Mouse (Mus musculus) common myeloid progenitor, adult 5-6 weeks (primary cell): ENCODE results near the gene Socs4. TPM values are rescaled to one million over a fixed set of nuclear protein-coding genes. Genes with fewer than 3 reads are reported as not detected.

Experiments
- ATAC-seq: replicated peaks from 2 replicates; pipeline ENCODE4 v1.8.0; 2016; ENCODE audit warnings: low read depth, mild to moderate bottlenecking, moderate TSS enrichment, inconsistent platforms; ENCODE audit not compliant: poor library complexity, severe bottlenecking
- total RNA-seq: library from RNA; stranded (forward); fragments of 200-1000, 187-1606 nt; gene quantifications from 2 replicates; pipeline ENCODE4 v1.2.3, GENCODE M21; 2017

Gene Socs4
- total RNA-seq, 1 experiment from 2014 or later, result 26.3 TPM

DNA sequence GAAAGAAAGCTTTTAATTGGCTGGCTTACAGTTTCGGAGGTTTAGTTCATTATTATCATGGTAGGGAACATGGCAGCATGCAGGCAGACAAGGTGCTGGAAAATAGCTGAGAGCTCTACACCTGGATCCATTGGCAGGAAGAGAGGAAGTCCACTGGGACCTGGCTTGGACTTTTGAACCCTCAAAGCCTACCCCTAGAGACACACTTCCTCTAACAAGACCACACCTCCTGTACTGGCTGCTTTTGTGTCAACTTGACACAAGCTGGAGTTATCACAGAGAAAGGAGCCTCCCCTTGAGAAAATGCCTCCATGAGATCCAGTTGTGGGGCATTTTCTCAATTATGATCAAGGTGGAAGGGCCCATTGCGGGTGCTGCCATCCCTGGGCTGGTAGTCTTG, 8.5 kb downstream of the Socs4 start:
- no peak for ATAC-seq

DNA sequence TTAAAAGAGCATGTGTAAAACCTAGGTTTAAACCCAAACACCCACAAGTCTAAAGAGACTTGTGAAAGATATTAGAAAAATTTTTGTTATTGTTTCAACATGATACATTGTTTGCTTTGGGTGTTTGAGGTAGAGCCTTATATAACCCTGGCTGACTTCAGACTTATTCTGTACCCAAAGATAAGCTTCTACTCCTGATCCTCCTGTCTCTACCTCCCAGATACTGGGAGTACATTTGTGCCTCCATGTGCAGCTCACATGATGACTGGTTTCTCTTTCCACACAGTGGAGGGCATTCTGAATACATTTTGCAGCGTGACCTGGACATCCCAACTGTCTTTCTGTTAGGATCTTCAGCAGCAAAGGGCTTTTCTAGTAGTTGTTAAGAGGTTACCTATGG, 9.5 kb downstream of the Socs4 start:
- no peak for ATAC-seq

DNA sequence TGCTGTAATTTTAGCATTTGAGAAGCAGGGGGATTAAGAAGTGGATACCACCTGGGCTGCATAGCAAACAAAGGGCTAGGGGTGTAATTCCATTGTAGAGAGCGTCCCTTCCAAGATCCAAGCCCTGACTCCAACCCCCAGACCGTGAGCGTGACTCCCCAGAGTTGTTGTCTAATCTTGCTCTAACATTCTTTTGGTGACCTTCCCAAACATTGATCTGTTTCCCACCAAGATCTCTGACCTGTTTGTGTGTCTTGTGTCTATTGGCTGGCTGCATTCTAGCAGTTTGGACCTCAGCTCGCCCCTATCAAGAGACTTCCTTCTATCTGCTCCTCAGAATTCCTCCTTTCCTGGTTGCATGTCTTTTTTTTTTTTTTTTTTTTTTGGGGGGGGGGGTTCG, 10.3 kb downstream of the Socs4 start:
- no peak for ATAC-seq

DNA sequence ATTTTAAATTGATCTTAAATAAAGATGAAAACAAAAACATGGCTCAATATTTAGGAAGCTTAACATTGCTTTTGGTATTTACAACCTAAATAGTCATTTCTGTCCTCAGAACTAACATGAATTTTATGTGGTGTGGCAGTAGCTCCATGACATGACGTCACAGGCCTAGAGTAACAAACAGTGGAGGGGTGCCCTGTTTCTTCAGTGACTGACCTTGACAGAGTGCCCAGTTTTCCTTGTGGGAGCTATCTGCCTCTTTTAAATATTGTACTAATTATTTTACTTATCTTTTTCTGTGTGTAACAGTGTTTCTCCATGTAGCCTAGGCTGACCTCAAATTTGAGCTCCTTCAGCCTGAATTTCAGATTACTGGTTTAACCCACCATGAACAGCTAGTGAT, 15.0 kb downstream of the Socs4 start:
- ATAC-seq, result no peak

DNA sequence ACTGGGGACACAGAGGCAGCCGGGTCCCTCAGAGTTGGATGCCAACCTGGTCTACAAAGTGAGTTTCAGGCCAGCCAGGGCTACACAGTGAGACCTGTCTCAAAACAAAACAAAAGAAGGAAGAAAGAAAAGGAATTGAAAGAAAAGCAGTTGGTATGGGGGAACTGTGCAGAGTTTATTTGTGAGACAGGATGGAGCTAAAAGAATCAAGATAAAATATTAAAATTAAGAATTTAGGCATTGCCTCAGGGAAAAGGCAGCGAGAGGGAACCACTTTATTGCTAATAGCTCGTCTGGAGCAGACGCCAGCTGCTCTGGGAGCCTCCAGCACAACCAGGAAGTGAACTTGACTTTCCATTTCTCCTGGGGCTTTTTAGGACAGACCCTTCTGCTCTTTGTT, 17.4 kb downstream of the Socs4 start:
- ATAC-seq, result no peak

DNA sequence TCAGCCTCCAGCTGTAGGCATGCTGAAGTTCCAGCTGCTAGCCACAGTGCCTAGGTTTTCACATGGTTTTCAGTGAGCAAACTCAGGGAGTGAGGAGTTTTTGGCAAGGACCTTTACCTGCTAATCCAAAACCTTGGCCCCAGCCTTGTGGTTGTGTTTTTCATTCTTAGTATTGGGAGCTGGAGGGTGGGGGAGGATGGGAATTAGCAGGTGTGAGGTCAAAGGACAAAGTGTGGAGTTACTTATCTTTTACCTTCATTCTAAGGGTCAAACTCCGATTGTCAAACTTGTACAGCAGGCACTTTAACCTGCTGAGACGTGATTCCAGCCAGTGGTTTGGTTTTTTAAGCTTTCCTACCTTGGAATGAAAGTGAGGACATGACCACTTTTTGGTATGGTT, 19.5 kb downstream of the Socs4 start:
- no peak for ATAC-seq

DNA sequence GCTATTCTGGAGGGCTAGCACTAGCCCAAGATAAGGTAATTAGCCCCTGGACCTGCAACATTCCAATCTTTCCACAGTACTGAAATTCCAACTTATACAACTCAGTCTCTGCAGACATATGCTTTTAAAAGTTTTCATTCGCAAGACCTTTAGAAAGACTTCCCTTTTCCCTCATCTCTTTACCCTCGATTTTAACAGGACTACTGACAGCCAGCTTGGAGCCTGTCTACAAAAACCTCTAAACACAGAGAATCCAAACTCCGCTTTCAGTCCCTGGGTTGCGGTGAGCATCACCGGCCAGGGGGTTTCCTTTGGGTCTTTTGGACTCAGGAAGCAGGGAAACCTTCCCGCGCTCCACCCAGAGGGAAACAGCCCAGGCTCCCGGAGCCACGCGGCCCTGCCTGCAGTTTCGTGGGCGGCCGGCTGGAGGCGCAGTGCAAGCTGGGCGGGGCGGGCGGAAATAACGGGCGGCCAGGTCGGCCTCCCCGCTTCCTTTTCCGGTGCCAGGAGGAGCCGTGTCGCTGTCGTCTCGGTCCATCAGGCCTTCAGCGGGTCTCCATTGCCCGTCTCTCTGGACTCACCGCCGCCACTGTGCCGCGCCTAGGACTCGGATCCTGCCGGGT, 21.2 kb downstream of the Socs4 start, which contains the start of gene Mapk1ip1l:
Mapk1ip1l (plus strand) TSS at position 482 of the 623 bp plus-strand sequence.
- ATAC-seq, result peak; percentile 92

DNA sequence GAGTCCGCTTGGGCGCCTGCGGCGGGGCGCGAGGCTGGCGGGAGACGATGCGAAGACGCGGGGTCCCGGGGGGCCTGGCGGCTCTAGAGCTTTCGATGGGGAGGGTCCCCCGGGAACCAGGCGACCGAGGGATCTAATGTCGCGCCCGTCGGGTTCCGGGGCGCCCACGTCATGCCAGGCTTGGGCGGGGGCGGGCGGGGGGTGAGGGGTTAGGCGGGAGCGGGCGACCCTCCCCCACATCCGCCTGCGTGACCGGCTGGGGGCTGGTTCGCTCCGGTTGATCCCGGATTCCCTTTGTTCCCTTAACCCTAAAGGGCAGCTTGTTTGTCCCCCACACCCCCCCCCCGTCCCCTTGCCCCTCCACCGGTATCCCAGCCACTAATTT, 21.7 kb downstream of the Socs4 start:
- ATAC-seq, result no peak

DNA sequence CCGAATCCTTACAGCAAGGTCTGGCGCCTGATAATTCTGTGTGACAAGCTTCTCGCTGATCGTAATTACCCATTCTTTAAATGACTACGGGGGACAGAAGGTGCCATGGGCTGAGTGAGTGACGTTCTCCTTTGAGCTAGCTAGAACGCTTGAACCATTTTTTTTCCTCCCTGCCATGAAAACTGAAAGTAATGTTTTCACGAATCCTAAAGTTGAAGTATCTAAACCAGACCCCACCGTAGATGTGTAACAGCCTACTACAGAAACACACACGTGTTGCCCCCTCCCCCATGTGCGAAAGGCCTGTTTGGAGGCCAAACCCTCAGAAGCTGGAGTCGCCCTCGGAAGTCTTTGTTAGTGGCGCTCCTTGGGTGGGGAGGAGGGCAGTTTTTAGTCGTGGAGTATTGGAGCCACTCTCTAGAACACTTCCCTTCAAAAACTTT, 22.1 kb downstream of the Socs4 start:
- peak; percentile 42 for ATAC-seq

DNA sequence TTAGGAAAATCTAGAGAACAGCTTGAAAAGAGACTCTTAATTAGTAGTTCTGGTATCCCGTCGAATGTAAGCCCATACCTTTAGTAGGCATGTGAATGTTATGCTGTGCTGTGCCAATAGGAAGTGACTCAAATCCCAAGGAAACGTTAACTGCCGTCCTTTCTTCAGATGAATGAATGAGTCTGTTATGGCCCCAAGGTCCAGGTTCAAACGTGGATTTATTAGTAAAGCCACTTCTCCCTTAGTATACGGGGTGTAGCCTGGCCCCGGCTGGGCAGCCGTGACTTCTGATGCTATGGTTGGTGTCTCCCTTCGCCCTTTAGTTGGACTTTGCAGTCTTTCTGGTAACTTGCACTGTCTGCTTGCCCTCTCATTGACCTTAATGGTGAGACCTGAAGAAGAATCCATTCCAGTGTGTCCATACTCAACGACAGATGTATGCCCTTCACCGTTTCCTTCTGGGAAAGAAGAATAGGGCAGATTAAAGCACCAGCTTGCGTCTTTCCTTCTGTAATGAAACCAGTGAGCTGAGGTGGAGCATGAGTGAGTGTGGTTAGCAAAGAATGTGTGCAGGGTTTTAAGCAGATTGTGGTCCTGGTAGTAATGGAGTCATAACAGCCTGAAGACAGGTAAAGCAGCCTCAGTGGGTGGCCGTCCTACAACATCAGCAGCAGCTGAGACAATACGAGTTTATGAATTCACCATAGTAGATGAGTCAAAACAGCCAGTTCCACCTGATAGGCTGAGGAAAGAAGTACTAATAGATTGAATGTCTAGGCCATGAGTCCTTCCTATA, 26.4 kb downstream of the Socs4 start:
- no peak for ATAC-seq

DNA sequence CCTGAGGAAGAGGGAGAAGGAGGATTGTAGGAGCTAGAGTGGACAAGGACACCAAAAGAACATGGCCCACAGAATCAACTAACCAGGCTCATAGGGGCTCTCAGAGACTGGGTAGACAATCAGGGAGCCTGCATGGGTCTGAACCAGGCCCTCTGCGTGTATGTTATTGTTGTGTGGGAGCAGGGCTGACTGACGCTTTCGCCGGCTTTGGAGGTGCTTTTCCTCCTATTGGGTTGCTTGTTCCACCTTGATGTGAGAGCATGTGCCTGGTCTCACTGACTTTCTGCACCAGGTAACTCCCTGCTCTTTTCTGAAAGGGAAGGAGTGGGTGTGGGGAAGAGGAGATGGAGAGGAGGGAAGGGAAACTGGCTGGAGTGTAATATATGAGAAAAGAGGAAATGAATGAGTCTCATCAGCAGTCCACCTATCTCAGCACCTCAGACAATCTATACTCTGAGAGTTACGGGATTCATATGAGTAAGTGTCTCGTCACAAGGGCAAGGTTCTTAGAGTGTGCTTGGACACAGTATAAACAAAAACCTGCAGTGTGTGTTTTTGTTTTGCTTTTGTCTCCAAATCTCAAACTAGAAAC, 28.2 kb downstream of the Socs4 start:
- ATAC-seq, result peak; percentile 42; the same call in 1 of the 2 replicates

DNA sequence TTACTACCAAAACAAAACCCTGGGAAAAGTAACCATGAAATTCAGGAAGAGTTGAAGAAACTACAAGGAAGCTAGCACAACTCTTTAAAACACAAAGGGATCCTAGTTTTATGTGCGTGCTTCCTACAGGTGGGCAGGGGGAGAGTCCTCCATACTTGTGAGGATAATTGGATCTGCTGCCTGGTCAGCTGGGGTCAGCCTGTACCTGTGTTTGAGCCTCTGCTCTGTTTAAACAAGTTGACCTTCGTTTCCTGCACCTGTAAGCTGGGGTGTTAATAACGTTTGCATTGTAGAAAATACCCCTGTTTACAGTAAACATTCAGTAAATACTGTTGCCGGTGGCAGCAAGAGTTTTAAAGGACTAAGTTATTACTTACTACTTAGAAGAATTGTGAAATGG, 29.2 kb downstream of the Socs4 start:
- no peak for ATAC-seq

DNA sequence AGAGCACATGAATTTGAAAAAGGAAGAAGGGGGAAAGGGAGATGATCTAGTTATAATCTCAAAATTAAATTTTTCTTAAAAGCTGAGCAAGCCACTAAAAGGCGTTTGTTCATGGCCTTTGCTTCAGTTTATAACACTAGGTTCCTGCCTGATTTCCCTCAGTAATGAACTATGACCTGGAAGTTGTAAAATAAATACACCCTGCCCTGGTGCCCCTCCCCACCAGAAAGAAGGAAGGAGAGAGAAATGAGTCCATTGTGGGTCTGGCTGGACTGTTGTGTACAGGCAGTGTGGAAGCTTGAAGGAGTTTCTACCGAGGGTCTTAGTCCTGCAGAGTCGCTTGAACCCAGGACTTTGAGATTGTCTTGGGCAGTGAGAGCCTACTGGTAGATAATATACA, 30.9 kb downstream of the Socs4 start:
- ATAC-seq, result no peak

DNA sequence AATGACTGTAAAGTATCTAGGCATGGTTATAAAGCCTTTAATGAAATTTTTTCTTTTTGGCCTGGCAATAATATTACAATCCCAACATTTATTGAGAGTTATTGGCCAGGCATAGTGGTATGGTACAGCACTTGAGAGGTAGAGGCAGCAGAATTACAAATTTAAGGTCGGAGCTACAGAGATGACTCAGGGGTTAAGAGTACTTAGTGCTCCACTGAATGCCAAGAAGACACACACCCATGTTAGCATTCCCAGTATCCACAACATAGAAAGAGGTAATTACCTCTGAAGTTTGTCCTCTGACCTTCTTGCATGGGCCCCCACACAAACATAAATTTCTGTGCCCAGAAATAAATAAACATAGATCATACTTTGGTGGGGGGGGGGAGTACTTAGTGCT, 32.3 kb downstream of the Socs4 start:
- no peak for ATAC-seq

DNA sequence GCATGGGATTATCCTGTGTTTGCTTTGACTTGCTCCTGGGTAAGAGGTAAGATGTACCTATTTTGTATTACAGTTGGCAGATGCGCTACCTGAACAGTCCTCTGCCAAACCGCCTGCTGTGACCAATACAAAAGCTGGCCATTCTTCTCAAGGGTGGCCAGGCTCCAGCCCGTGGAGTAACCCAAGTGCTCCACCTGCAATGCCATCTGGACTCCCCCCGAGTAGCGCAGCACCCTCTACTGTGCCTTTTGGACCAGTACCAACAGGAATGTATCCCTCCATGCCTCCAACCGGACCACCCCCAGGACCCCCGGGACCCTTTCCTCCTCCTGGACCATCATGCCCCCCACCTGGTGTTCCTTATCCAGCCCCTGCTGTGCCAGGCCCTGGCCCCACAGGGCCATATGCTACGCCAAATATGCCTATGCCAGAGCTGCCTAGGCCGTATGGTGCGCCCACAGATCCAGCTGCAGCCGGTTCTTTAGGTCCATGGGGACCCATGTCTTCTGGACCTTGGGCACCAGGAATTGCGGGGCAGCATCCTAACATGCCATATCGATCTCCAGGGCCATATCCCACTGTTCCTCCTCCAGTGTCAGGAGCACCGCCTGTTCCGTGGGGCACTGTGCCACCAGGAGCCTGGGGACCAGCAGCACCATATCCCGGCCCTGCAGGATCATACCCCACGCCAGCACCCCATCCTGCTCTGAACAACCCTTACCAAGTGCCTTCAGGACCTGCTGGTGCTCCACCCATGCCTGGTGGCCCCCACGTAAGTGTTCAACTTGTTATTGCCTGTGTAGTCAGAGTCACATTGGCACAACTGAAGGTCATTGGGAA, 33.8 kb downstream of the Socs4 start:
- ATAC-seq, result no peak

DNA sequence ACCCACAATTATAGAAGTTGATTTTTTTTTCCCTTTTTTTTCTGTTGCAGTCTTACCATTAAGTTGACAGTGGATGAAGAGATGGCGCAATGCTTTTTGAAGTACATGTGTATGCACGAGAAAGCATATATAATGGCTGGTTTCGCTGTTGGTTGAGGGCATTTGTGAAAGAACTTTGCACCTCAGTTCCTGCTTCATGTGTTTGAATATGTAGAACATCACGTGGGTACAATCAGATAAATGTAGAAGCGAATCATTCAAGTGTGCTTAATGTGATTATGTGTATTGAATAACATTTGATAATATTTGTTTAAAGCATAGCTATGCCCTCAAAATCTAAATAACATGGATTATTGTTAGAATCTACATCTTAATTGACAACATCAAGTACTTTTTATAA, 42.6 kb downstream of the Socs4 start:
- no peak for ATAC-seq

DNA sequence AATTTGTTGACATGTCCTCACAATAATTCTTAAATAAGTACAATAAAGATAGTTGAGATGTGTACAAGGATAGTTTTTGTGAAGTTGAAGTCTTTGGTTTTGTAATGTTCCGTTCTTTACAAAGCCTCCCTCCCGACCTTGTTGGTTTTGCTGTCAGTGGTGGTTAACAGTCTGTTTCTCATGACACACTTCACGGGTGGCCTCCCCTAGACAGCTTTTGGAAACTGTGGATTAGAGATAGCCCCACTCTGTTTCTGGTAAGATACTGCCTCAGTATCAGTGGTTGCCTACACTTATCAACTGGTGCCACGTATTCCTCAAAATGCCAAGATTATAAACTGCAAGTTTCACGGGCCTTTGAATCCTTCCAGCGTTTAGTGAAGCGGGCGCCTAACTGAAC, 44.9 kb downstream of the Socs4 start:
- ATAC-seq, result peak; percentile 85

DNA sequence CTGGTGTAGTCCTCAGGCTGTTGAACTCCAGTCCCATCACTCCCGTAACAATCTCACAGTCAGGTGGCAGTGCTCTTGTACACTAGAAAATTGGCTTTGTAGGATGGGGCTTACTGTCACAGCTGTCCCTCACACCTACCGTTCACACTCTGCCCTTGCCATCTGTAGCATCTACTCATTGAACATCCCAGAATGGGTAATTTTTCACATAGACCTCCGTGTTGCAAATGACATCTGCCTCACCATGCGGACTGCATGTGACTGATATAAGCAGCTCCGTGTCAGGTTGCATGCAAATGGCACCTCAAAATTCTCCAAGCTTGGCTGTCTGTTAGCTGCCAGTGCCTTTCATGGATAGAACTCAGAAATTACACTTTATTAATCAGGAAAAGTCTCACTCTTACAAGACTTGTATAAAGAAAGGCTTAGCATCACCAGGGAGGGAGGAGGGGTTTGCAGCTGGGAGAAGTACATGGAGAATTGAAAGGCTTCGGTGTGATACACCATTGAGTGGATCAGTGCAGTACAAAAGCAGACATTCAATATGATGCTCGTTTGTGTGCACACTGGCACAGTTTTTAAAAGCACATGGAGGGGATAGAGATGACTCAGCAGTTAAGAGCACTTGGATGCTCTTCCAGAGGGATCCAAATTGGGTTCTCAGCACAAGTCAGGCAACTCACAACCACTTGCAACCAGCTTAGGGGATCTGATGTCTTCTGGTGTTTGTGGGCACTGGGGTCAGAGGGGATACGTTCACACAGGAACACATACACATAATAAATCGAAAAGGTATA, 49.4 kb downstream of the Socs4 start:
- ATAC-seq, result no peak

DNA sequence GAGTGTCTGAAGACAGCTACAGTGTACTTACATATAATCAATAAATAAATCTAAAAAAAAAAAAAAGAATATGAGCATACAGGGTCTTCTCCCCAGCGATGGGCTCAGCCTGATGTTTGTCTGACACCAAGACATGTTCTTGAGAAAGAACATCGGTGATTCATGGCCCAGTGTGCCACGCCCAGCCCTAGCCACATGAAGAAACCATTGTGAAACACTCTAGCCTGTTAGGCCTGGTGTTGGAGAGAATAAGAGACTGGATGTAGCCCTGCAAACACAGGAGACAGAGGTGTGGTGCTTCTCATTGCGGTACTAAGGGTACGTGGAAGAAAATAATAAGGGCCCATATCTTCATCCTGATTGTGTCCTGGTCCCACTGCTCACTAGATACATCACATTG, 50.6 kb downstream of the Socs4 start:
- no peak for ATAC-seq

DNA sequence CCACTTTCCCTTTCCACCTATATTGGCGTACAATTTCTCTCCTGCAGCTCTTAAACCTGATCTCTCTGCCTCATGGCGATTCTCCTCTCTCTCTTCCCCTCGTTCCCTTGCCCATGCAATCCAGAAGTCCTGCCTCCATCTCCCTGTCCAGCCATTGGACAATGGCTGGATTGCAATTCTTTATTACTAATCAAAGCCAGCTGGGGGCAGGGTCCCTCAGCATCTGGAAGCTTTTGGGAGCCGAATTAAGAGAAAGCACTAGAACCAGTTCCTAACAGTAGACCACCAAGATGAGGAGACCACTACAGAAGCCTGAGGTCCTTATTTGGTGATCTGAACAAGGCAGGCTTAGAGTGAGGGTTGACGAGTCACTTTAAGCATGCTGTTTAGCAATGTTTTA, 55.2 kb downstream of the Socs4 start:
- no peak for ATAC-seq
